Mouse (Mus musculus) liver, embryonic 16.5 days (tissue): Measurements from ENCODE around the gene Asb5. TPM values are rescaled to one million over a fixed set of nuclear protein-coding genes. Genes with fewer than 3 reads are reported as not detected.

Experiments
- ATAC-seq: fragments of 200-750 bp; cut with Nextera tagmentation; 2 replicates; pipeline ENCODE4 v1.8.0; 2017; ENCODE audit warnings: low read depth, mild to moderate bottlenecking, moderate number of reproducible peaks, moderate library complexity
- H3K27ac ChIP-seq: fragments of 300-500 bp; sonication (generic); 2 replicates; pipeline ENCODE4 v1.5.1; 2014; ENCODE audit warnings: mild to moderate bottlenecking, low read length
- H3K27me3 ChIP-seq: fragments of 300-500 bp; sonication (generic); 2 replicates; pipeline ENCODE4 v1.6.1; 2014; ENCODE audit warnings: low read depth, low read length, mixed read lengths; ENCODE audit not compliant: control insufficient read depth, insufficient read depth
- H3K36me3 ChIP-seq: fragments of 300-500 bp; sonication (generic); 2 replicates; pipeline ENCODE4 v1.6.1; 2014; ENCODE audit warnings: mild to moderate bottlenecking; ENCODE audit not compliant: control insufficient read depth, insufficient read depth
- H3K4me1 ChIP-seq: fragments of 300-500 bp; sonication (generic); 2 replicates; pipeline ENCODE4 v1.6.1; 2014; ENCODE audit warnings: low read depth, low read length, mixed read lengths; ENCODE audit not compliant: control insufficient read depth
- H3K4me2 ChIP-seq: fragments of 300-500 bp; sonication (generic); 2 replicates; pipeline ENCODE4 v1.6.1; 2014; ENCODE audit warnings: low read depth, low read length, mixed read lengths
- H3K4me3 ChIP-seq: fragments of 300-500 bp; sonication (generic); 2 replicates; pipeline ENCODE4 v1.5.1; 2014; ENCODE audit warnings: low read depth, mild to moderate bottlenecking, low read length
- H3K9ac ChIP-seq: fragments of 300-500 bp; sonication (generic); 2 replicates; pipeline ENCODE4 v1.6.1; 2014; ENCODE audit warnings: low read depth, low read length
- H3K9me3 ChIP-seq: fragments of 300-500 bp; sonication (generic); replicated peaks from 2 replicates; pipeline ENCODE4 v1.6.1; 2016; ENCODE audit warnings: low read length; ENCODE audit not compliant: control insufficient read depth
- WGBS: fragments of 180-500 bp; shearing (Covaris S2); extraction: QIAGEN DNeasy Blood & Tissue Kit; methylation state at CpG from one replicate; pipeline ENCODE4 v1.1.7; 2014; ENCODE audit not compliant: insufficient replicate concordance; 5-methylcytosine and 5-hydroxymethylcytosine counted together
- polyA plus RNA-seq: library from polyadenylated mRNA; unstranded; fragments of >200 nt; fragmentation: Nextera tagmentation; extraction: Ambion mirVana; gene quantifications from 2 replicates; pipeline ENCODE4 v1.2.1, GENCODE M21; 2015

Asb5 gene
- polyA plus RNA-seq, 1 experiment from 2014 or later, result 1.1 TPM

DNA sequence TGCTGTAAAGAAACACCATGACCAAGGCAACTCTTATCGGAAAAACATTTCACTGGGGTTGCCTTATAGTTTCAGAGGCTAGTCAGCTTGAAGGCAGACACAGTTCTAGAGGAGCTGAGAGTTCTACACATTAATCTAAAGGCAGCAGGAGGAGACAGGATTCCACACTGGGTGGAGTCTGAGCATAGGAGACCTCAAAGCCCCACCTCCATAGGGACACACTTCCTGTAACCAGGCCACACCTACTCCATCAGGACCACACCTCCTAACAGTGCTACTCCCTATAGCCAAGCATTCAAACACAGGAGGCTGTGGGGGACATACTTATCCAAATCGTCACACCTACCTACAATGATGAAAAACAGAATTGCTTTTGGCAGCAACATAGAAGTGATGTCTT, 3.8 kb upstream of the Asb5 start:
- no peaks in the 10 kb centered on the region for H3K9me3 ChIP-seq
- H3K27ac ChIP-seq, result no peak overlapping the region
- peak; percentile 30 for ATAC-seq
- 77% methylated on average over 2 of the region's 2 CpGs for WGBS
- no peak overlapping the region for H3K9ac ChIP-seq
- peaks cover 6% of the 10 kb centered on the region for H3K36me3 ChIP-seq
- no peak overlapping the region for H3K4me3 ChIP-seq
- no peaks in the 10 kb centered on the region for H3K27me3 ChIP-seq
- H3K4me1 ChIP-seq, result peaks cover 22% of the 10 kb centered on the region
- no peak overlapping the region for H3K4me2 ChIP-seq

DNA sequence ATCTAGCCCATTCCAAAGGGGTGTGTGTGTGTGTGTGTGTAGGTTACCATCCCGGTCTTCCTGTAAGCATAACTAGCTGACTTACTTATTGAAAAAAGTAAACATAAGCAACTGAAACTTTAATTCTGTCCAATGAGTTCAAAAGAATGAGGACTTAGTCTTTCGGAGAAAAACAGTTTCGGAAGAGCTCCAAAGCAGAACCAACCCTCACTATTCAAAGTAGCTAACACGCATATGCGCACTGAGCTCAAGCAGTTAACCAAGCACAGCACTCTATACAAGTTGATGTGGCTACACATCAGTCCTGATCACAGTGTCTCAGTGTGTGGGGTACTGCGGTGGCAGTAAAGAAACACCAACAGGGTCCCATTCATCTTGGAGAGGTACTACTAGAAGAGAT, 2.7 kb upstream of the Asb5 start:
- Histone ChIP-seq H3K4me2 (no peak overlapping the region), H3K9ac (no peak overlapping the region), H3K9me3 (no peaks in the 10 kb centered on the region), H3K4me3 (no peak overlapping the region), H3K36me3 (peaks cover 6% of the 10 kb centered on the region), H3K27me3 (no peaks in the 10 kb centered on the region), H3K4me1 (peaks cover 20% of the 10 kb centered on the region), H3K27ac (no peak overlapping the region)
- WGBS, result 89% methylated on average over 6 of the region's 6 CpGs
- no peak for ATAC-seq

DNA sequence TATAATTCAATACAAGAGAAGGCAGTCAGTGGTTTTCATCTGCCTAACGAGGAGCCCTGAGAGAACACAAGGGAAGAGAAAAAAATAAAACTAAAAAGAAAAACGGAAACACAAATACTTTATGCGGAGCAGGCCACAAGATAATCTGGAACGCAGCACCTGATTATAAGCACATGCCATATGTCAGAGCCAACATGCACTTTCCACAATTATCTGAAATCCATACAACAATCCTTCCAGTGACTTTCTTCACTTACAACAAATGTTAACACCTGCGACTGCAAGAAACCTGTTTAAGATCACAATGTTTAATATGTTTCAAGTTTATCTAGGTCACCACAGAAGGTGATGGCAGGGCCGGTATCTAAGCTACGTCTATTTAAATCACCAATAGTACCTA, 809 bp upstream of the Asb5 start:
- peak overlapping the region; percentile 87 for H3K27ac ChIP-seq

DNA sequence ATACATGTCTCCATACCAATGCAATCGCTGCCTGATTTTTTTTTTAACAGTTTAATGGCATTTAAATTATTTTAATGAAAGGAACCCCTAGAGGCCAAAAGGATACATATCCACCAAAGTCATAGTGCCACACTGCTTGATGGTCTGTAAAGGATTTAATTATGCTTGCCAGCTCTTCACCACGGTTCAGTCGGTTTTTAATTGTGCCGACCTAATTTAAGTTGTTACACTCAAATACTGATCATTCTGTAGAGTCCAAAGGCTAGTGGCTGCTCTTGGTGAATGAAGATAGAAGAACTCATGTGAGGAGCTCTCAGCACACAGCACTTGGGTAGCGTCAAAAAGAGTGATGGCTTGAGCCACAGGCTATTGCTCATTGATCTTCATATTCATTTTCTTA, 5.8 kb downstream of the Asb5 start:
- no peak overlapping the region for H3K4me2 ChIP-seq
- H3K27me3 ChIP-seq, result no peaks in the 10 kb centered on the region
- ATAC-seq, result no peak
- no peaks in the 10 kb centered on the region for H3K36me3 ChIP-seq
- H3K9ac ChIP-seq, result no peak overlapping the region
- H3K27ac ChIP-seq, result no peak overlapping the region
- 74% methylated on average over 5 of the region's 5 CpGs for WGBS
- H3K4me3 ChIP-seq, result no peak overlapping the region
- H3K9me3 ChIP-seq, result no peaks in the 10 kb centered on the region
- peaks cover 4% of the 10 kb centered on the region; the same call in 1 of the 2 replicates for H3K4me1 ChIP-seq

More for the DNA sequence above, 809 bp upstream of the Asb5 start:
- Histone ChIP-seq H3K4me1 (peaks cover 20% of the 10 kb centered on the region), H3K36me3 (peaks cover 6% of the 10 kb centered on the region), H3K9me3 (no peaks in the 10 kb centered on the region), H3K4me3 (peak overlapping the region; percentile 90), H3K9ac (peak overlapping the region; percentile 89), H3K4me2 (peak overlapping the region; percentile 90), H3K27me3 (no peaks in the 10 kb centered on the region)
- ATAC-seq, result no peak
- 15% methylated on average over 7 of the region's 7 CpGs for WGBS

DNA sequence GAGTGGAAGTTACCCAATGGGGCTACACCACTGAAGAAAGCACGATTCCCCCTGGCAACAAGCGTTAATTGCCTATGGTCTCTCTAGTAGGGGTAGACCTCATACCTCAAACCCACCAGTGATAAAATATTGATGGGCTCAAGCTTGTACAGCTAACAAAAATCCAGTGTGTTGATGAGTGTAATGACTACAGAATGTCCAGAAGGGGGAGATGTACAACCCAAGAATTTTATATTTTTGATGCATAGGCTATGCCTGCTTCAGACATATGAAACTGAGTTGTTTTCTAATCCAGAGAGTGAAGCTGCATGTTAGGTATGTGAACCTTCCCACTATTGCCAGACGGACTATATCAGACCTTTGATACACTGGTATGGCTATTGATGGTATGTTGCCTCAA, 7.9 kb downstream of the Asb5 start:
- ATAC-seq, result no peak
- no peaks in the 10 kb centered on the region for H3K4me1 ChIP-seq
- WGBS, result 62% methylated on average over 3 of the region's 3 CpGs
- no peak overlapping the region for H3K4me2 ChIP-seq
- no peaks in the 10 kb centered on the region for H3K27me3 ChIP-seq
- no peaks in the 10 kb centered on the region for H3K36me3 ChIP-seq
- H3K27ac ChIP-seq, result no peak overlapping the region
- no peak overlapping the region for H3K9ac ChIP-seq
- H3K9me3 ChIP-seq, result no peaks in the 10 kb centered on the region
- H3K4me3 ChIP-seq, result no peak overlapping the region

DNA sequence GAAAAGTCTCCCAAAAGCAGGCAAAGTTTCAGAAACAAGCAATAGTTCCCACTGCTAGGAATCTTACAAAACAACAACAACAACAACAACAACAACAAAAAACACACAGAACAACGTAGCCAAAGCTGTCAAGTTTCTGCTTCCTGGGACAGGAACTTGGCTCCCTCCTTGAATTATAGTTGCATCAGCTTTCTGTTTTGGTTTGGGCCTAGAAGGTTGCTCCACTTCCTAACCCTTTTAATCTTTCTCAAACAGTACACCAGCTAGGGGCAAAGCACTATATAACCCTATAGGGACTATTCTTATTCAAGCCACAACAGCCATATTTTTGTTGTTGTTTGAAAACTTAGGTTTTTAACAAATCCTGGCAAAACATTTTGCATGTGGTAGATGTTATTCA, 12.0 kb downstream of the Asb5 start:
- no peak overlapping the region for H3K4me3 ChIP-seq
- H3K9me3 ChIP-seq, result no peaks in the 10 kb centered on the region
- H3K4me1 ChIP-seq, result no peaks in the 10 kb centered on the region
- H3K27me3 ChIP-seq, result no peaks in the 10 kb centered on the region
- ATAC-seq, result no peak
- no peak overlapping the region for H3K27ac ChIP-seq
- WGBS, result 42% methylated on average over 1 of the region's 1 CpGs
- no peaks in the 10 kb centered on the region for H3K36me3 ChIP-seq
- no peak overlapping the region for H3K4me2 ChIP-seq
- H3K9ac ChIP-seq, result no peak overlapping the region

DNA sequence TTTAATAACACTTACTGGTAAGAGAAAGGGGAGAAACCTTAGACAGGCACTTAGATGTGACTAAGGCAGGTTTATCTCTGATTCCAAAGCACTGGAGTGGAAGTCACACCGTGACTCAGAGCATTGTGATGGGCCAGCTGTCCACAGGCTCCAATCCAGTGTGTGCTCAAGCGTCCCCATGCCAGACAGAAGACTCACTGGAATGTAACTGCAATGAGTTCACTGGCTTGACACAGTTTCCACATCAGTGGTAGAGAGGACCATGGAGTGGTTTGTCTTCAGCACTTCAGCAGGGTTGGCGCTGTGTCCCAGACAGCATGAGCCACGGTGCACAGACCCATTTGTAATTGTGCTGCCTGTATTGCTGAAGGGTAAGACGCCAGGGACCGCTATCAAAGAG, 19.0 kb downstream of the Asb5 start:
- WGBS, result 68% methylated on average over 6 of the region's 6 CpGs
- H3K4me2 ChIP-seq, result no peak overlapping the region
- H3K27ac ChIP-seq, result no peak overlapping the region
- H3K36me3 ChIP-seq, result no peaks in the 10 kb centered on the region
- no peaks in the 10 kb centered on the region for H3K9me3 ChIP-seq
- H3K9ac ChIP-seq, result no peak overlapping the region
- no peaks in the 10 kb centered on the region for H3K27me3 ChIP-seq
- no peak for ATAC-seq
- H3K4me3 ChIP-seq, result no peak overlapping the region
- no peaks in the 10 kb centered on the region for H3K4me1 ChIP-seq

DNA sequence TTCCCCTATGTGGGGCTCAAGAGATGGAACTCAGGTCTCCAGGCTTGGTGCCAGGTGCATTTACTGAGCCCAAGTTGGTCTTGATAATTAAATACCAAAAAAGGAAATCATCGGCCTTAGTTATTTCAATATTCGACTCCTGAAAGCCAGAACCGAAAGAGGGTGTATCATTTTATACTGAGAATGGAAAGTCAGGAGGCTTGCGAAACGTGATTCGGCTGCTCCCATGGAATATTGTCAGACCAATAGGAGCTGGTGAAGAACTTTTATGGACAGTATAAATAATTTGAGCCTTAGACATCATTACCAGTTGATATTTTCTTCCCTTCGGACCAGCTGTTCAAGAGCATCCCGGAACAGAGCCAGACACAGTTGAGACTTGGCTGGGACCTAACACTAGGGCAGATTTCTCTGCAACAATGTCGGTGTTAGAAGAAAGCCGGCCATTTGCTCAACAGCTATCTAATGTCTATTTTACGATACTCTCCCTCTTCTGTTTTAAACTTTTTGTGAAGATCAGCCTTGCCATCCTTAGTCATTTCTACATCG, 20.7 kb downstream of the Asb5 start:
- no peaks in the 10 kb centered on the region for H3K9me3 ChIP-seq
- H3K27me3 ChIP-seq, result no peaks in the 10 kb centered on the region
- H3K4me3 ChIP-seq, result no peak overlapping the region
- H3K27ac ChIP-seq, result no peak overlapping the region
- H3K9ac ChIP-seq, result no peak overlapping the region
- no peaks in the 10 kb centered on the region for H3K36me3 ChIP-seq
- 82% methylated on average over 12 of the region's 12 CpGs for WGBS
- ATAC-seq, result no peak
- no peaks in the 10 kb centered on the region for H3K4me1 ChIP-seq
- H3K4me2 ChIP-seq, result no peak overlapping the region

DNA sequence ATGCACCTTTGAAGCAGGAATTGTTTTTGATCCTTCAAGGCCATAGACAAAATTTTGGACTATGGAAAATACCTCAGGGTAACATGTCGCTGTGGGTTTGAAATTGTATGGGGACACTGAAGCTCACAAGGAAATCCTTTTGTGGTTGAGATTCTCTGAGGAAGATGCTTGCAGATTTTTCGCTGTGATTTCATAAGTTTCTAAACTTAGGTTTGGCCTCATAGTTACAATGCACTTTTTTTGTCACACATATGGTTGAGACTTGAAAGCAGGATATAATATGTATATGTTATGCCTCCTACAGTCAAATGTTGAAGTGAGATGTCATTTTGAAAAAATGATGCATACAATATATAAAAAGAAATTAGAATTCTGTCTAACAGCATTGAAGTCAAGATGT, 25.5 kb downstream of the Asb5 start:
- Histone ChIP-seq H3K27me3 (no peaks in the 10 kb centered on the region), H3K9me3 (no peaks in the 10 kb centered on the region), H3K4me1 (no peaks in the 10 kb centered on the region)

More for the DNA sequence above, 25.5 kb downstream of the Asb5 start:
- H3K36me3 ChIP-seq, result no peaks in the 10 kb centered on the region
- H3K4me3 ChIP-seq, result no peak overlapping the region
- H3K9ac ChIP-seq, result no peak overlapping the region
- H3K27ac ChIP-seq, result no peak overlapping the region
- H3K4me2 ChIP-seq, result no peak overlapping the region
- no peak for ATAC-seq
- WGBS, result 48% methylated on average over 2 of the region's 2 CpGs
